Mouse (Mus musculus) CH12.LX (cell line): Measurements from ENCODE around the gene Adcy4. TPM values are rescaled to one million over a fixed set of nuclear protein-coding genes. Genes with fewer than 3 reads are reported as not detected.

ENCODE experiments used
- DNase-seq: peaks from one replicate; pipeline ENCODE4 v3.0.0-alpha.2; 2013; ENCODE audit errors: extremely low read depth
- H3K27ac ChIP-seq: 2 replicates; pipeline ENCODE4 v1.5.1; 2012; ENCODE audit warnings: low read depth, mild to moderate bottlenecking, control low read depth, moderate library complexity; ENCODE audit not compliant: insufficient read depth
- H3K27me3 ChIP-seq: replicated peaks from 2 replicates; pipeline ENCODE3; 2012; ENCODE audit warnings: inconsistent platforms
- H3K36me3 ChIP-seq, 2 experiments: replicated peaks in 1 of 2; 2 replicates each; pipeline versions ENCODE3 to v1.6.1; 2012; ENCODE audit warnings: inconsistent platforms in 1 of 2, low read length in 1 of 2, mild to moderate bottlenecking in 1 of 2, mixed read lengths in 1 of 2, moderate library complexity in 1 of 2; ENCODE audit not compliant: control insufficient read depth in 1 of 2, insufficient read depth in 1 of 2
- H3K4me1 ChIP-seq, 2 experiments: 2 replicates each; pipeline ENCODE4 v1.6.1; 2012; ENCODE audit warnings: inconsistent platforms in 1 of 2, moderate library complexity in 1 of 2; ENCODE audit not compliant: insufficient read depth in 2 of 2, control insufficient read depth in 1 of 2
- H3K4me2 ChIP-seq: 2 replicates; pipeline ENCODE4 v1.6.1; 2012; ENCODE audit warnings: low read depth, mild to moderate bottlenecking, control low read depth; ENCODE audit not compliant: poor library complexity, insufficient read depth, severe bottlenecking
- H3K4me3 ChIP-seq, 3 experiments: fragments of 150-350 bp in 1 of 3; sonication (generic) in 1 of 3; replicated peaks in 1 of 3; 2 replicates each; pipeline versions ENCODE3 to v1.5.1; 2011 to 2012; ENCODE audit warnings: low read depth in 2 of 3, low read length in 2 of 3, mild to moderate bottlenecking in 2 of 3, moderate library complexity in 2 of 3, control low read depth in 1 of 3, improper control_type of control experiment in 1 of 3, inconsistent platforms in 1 of 3, mixed read lengths in 1 of 3; ENCODE audit not compliant: poor library complexity in 1 of 3
- H3K79me2 ChIP-seq: replicated peaks from 2 replicates; pipeline ENCODE4 v1.6.1; 2012; ENCODE audit warnings: mild to moderate bottlenecking, moderate library complexity; ENCODE audit not compliant: control insufficient read depth, poor library complexity, insufficient read depth, severe bottlenecking; ENCODE audit errors: extremely low read depth
- H3K9ac ChIP-seq: 2 replicates; pipeline ENCODE4 v1.6.1; 2012; ENCODE audit warnings: low read depth, mild to moderate bottlenecking, control low read depth, moderate library complexity; ENCODE audit not compliant: insufficient read depth
- H3K9me3 ChIP-seq: replicated peaks from 2 replicates; pipeline ENCODE3; 2012; ENCODE audit warnings: low read length, inconsistent platforms, mixed read lengths
- BHLHE40 ChIP-seq: IDR thresholded peaks from 2 replicates; pipeline ENCODE4 v1.6.1; 2011; ENCODE audit warnings: mild to moderate bottlenecking, low read depth, low read length, improper control_type of control experiment
- E2F4 ChIP-seq: IDR thresholded peaks from 2 replicates; pipeline ENCODE4 v1.6.1; 2011; ENCODE audit warnings: low read depth, low read length, improper control_type of control experiment; ENCODE audit not compliant: insufficient replicate concordance
- ETS1 ChIP-seq: conservative IDR thresholded peaks from 2 replicates; pipeline ENCODE4 v1.6.1; 2012; ENCODE audit warnings: low read depth, mild to moderate bottlenecking, inconsistent platforms, low read length, improper control_type of control experiment, moderate library complexity
- GABPA ChIP-seq: IDR thresholded peaks from 2 replicates; pipeline ENCODE4 v1.6.1; 2012; ENCODE audit warnings: low read depth, low read length, improper control_type of control experiment, inconsistent platforms; ENCODE audit not compliant: insufficient replicate concordance
- KAT2A ChIP-seq: IDR thresholded peaks from 2 replicates; pipeline ENCODE4 v1.6.1; 2012; ENCODE audit warnings: low read length, improper control_type of control experiment, inconsistent platforms; ENCODE audit not compliant: insufficient replicate concordance
- MEF2A ChIP-seq: IDR thresholded peaks from 2 replicates; pipeline ENCODE4 v1.6.1; 2014; ENCODE audit warnings: low read depth, mild to moderate bottlenecking, inconsistent platforms, low read length, improper control_type of control experiment, borderline replicate concordance
- NELFE ChIP-seq: IDR thresholded peaks from 2 replicates; pipeline ENCODE4 v1.6.1; 2011; ENCODE audit warnings: low read depth, low read length, improper control_type of control experiment
- RAD21 ChIP-seq: IDR thresholded peaks from 2 replicates; pipeline ENCODE4 v1.6.1; 2011; ENCODE audit warnings: low read depth, mild to moderate bottlenecking, low read length, improper control_type of control experiment, moderate library complexity
- SMC3 ChIP-seq: IDR thresholded peaks from 2 replicates; pipeline ENCODE4 v1.6.1; 2011; ENCODE audit warnings: low read depth, low read length, improper control_type of control experiment
- TCF12 ChIP-seq: IDR thresholded peaks from 2 replicates; pipeline ENCODE4 v1.6.1; 2014; ENCODE audit warnings: low read depth, mild to moderate bottlenecking, inconsistent platforms, low read length, improper control_type of control experiment
- UBTF ChIP-seq: IDR thresholded peaks from 2 replicates; pipeline ENCODE4 v1.6.1; 2012; ENCODE audit warnings: low read depth, mild to moderate bottlenecking, inconsistent platforms, low read length, improper control_type of control experiment, moderate library complexity
- USF1 ChIP-seq: IDR thresholded peaks from 2 replicates; pipeline ENCODE4 v1.6.1; 2014; ENCODE audit warnings: low read depth, mild to moderate bottlenecking, inconsistent platforms, low read length, improper control_type of control experiment
- USF2 ChIP-seq: conservative IDR thresholded peaks from 2 replicates; pipeline ENCODE4 v1.6.1; 2011; ENCODE audit warnings: low read depth, low read length, improper control_type of control experiment
- ZKSCAN1 ChIP-seq: IDR thresholded peaks from 2 replicates; pipeline ENCODE4 v1.6.1; 2012; ENCODE audit warnings: low read depth, inconsistent platforms, low read length, improper control_type of control experiment, borderline replicate concordance
- ZMIZ1 ChIP-seq: IDR thresholded peaks from 2 replicates; pipeline ENCODE4 v1.6.1; 2012; ENCODE audit warnings: low read depth, mild to moderate bottlenecking, inconsistent platforms, low read length, improper control_type of control experiment
- dilution Hi-C: fragments of 300-500 bp; cut with MboI; formaldehyde crosslinking; loops from 2 replicates; pipeline ENCODE4 v1.14.3; 2020; ENCODE audit warnings: low sequenced_read_pairs; ENCODE audit not compliant: extremely low pct_unique_long_range_greater_than_20kb, extremely low pct_ligation_motif_present
- in situ Hi-C: fragments of 300-500 bp; cut with MboI; formaldehyde crosslinking; loops from 3 replicates; pipeline ENCODE4 v1.14.3; 2019; ENCODE audit warnings: low sequenced_read_pairs, low pct_ligation_motif_present, low pct_unique_long_range_greater_than_20kb, mixed read lengths
- polyA plus RNA-seq: library from polyadenylated mRNA; unstranded; fragments of >175 nt; gene quantifications from 2 replicates; pipeline ENCODE4 v1.2.1, GENCODE M21; 2012; ENCODE audit warnings: low read depth; ENCODE audit not compliant: insufficient read length
- total RNA-seq, 2 experiments: library from RNA; depleted of rRNA; stranded (reverse); fragments of 300-350 nt in 1 of 2; fragments of >200 nt in 1 of 2; gene quantifications; 2 replicates each; pipeline ENCODE4 v1.2.3; 2012 to 2014

Gene Adcy4
- total and polyA plus RNA-seq, 3 experiments = not detected

GRCm38 (mm10) chr14:55735758-55736157 lies 48.1 kb downstream of the Adcy4 start:
- in situ Hi-C loops (no loop called here), dilution Hi-C loops (no loop called here)
- H3K27ac ChIP-seq = no peak overlapping the region

GRCm38 (mm10) chr14:55735334-55735733 lies 48.6 kb downstream of the Adcy4 start:
- no peak for DNase-seq
- dilution Hi-C loops (no loop called here), in situ Hi-C loops (no loop called here)
- Histone ChIP-seq H3K9ac (no peak overlapping the region), H3K36me3 (peaks cover 18 to 19% of the 10 kb centered on the region in 2 experiments), H3K4me1 (peaks cover 0 to 18% of the 10 kb centered on the region in 2 experiments; a peak in 2 of 4 replicates), H3K79me2 (no peaks in the 10 kb centered on the region), H3K27me3 (peaks cover 8% of the 10 kb centered on the region), H3K9me3 (no peaks in the 10 kb centered on the region), H3K4me3 (no peak overlapping the region), H3K27ac (no peak overlapping the region), H3K4me2 (no peak overlapping the region)
- no peak for TF ChIP-seq MEF2A
- no peak for TF ChIP-seq NELFE
- TF ChIP-seq SMC3 = no peak
- TF ChIP-seq USF2 = no peak
- TF ChIP-seq ZMIZ1 = no peak

More at GRCm38 (mm10) chr14:55735758-55736157, 48.1 kb downstream of the Adcy4 start:
- TF ChIP-seq KAT2A = no peak
- TF ChIP-seq UBTF = no peak
- no peak for TF ChIP-seq USF1
- TF ChIP-seq ETS1 = no peak
- TF ChIP-seq GABPA = no peak
- TF ChIP-seq TCF12 = no peak
- no peak for TF ChIP-seq USF2
- TF ChIP-seq SMC3 = no peak
- TF ChIP-seq ZKSCAN1 = no peak
- TF ChIP-seq BHLHE40 = no peak
- TF ChIP-seq RAD21 = no peak
- no peak for TF ChIP-seq E2F4
- Histone ChIP-seq H3K4me2 (no peak overlapping the region), H3K9me3 (no peaks in the 10 kb centered on the region), H3K27me3 (peaks cover 3% of the 10 kb centered on the region), H3K36me3 (peaks cover 22 to 23% of the 10 kb centered on the region in 2 experiments), H3K79me2 (no peaks in the 10 kb centered on the region), H3K4me3 (no peak overlapping the region), H3K9ac (no peak overlapping the region), H3K4me1 (peaks cover 0 to 18% of the 10 kb centered on the region in 2 experiments; a peak in 2 of 4 replicates)
- DNase-seq = no peak
